Mouse (Mus musculus): ENCODE data around the gene Itih1. TPM values are rescaled to one million over a fixed set of nuclear protein-coding genes. Genes with fewer than 3 reads are reported as not detected.

Itih1 gene
- polyA plus RNA-seq, 1 experiment from 2014 or later = not detected

Other genes with a start within 250 kb of the Itih1 start
- gene Sfmbt1, start 228.4 kb downstream of the Itih1 start, polyA plus RNA-seq (2014; fragmentation: Nextera tagmentation; extraction: Ambion mirVana) = 13.9 and 15.0 TPM in 2 replicates
- 26.7 and 27.5 TPM in 2 replicates for gene Tmem110, start 117.7 kb downstream of the Itih1 start, polyA plus RNA-seq (2014; fragmentation: Nextera tagmentation; extraction: Ambion mirVana)
- gene Mustn1, start 64.1 kb downstream of the Itih1 start, polyA plus RNA-seq (2014; fragmentation: Nextera tagmentation; extraction: Ambion mirVana) = 3.7 and 4.7 TPM in 2 replicates
- 0.22 TPM in 2 replicates for gene Itih4, start 56.8 kb downstream of the Itih1 start, polyA plus RNA-seq (2014; fragmentation: Nextera tagmentation; extraction: Ambion mirVana)
- gene Itih3, start 19.5 kb downstream of the Itih1 start, polyA plus RNA-seq (2014; fragmentation: Nextera tagmentation; extraction: Ambion mirVana) = 0.36 and 0.91 TPM in 2 replicates
- 10.7 and 14.3 TPM in 2 replicates for gene Nek4, start 8.1 kb upstream of the Itih1 start, polyA plus RNA-seq (2014; fragmentation: Nextera tagmentation; extraction: Ambion mirVana)
- 72.7 and 76.2 TPM in 2 replicates for gene Glt8d1, start 58.1 kb upstream of the Itih1 start, polyA plus RNA-seq (2014; fragmentation: Nextera tagmentation; extraction: Ambion mirVana)
- 411 and 417 TPM in 2 replicates for gene Spcs1, start 58.4 kb upstream of the Itih1 start, polyA plus RNA-seq (2014; fragmentation: Nextera tagmentation; extraction: Ambion mirVana)
- 119 TPM in 2 replicates for gene Pbrm1, start 75.8 kb upstream of the Itih1 start, polyA plus RNA-seq (2014; fragmentation: Nextera tagmentation; extraction: Ambion mirVana)
- gene Gnl3, start 75.9 kb upstream of the Itih1 start, polyA plus RNA-seq (2014; fragmentation: Nextera tagmentation; extraction: Ambion mirVana) = 124 and 128 TPM in 2 replicates
- 65.0 and 80.1 TPM in 2 replicates for gene Smim4, start 185.7 kb upstream of the Itih1 start, polyA plus RNA-seq (2014; fragmentation: Nextera tagmentation; extraction: Ambion mirVana)
- gene Nt5dc2, start 187.8 kb upstream of the Itih1 start, polyA plus RNA-seq (2014; fragmentation: Nextera tagmentation; extraction: Ambion mirVana) = 324 and 357 TPM in 2 replicates
- gene Stab1, start 225.4 kb upstream of the Itih1 start, polyA plus RNA-seq (2014; fragmentation: Nextera tagmentation; extraction: Ambion mirVana) = 48.3 and 54.4 TPM in 2 replicates

All from stomach, embryonic 14.5 days (tissue).